Mouse (Mus musculus): ENCODE results near the gene Rbms1.

DNA sequence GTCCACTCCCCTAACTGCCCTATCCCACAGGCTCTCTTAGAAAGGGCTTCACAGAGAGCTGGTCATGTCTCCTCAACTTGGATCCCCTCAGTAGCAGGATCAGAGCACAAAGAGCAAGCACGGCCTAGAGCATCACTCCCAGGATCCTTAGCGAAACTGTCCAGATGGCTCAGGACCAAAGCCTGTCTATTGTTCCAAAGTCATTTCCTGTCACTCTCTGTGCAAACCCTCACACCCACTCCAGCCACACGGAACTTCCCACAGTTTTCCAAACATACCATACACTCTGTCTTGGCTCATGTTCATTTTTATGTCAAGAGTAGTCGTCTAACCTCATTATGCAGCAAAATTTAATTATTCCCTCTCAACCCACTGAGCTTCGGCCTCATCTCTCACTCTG is 40.6 kb downstream of the Rbms1 start:
- no peak for TF ChIP-seq POLR2A (IDR thresholded peaks at IDR 0.05; ENCODE audit: low read depth, low read length)
- TF ChIP-seq CTCF (IDR thresholded peaks at IDR 0.05; ENCODE audit: extremely low read depth, insufficient read depth, insufficient read length, insufficient replicate concordance), result no peak
